Mouse (Mus musculus) thymus, adult 2 months (tissue): ENCODE results near the gene Rpe.

Experiments used
- CTCF ChIP-seq: fragments of 200-500 bp; IDR thresholded peaks from 2 replicates; pipeline ENCODE4 v1.5.1; 2012; ENCODE audit warnings: mild to moderate bottlenecking, control low read depth, low read length, moderate library complexity, borderline replicate concordance; ENCODE audit not compliant: control insufficient read depth, poor library complexity, insufficient read depth; ENCODE audit errors: extremely low read depth
- POLR2A ChIP-seq: fragments of 200-500 bp; IDR thresholded peaks from 2 replicates; pipeline ENCODE4 v1.6.1; 2012; ENCODE audit warnings: mild to moderate bottlenecking, low read length, control low read depth, moderate library complexity; ENCODE audit not compliant: control insufficient read depth, poor library complexity, insufficient read depth; ENCODE audit errors: extremely low read depth

DNA sequence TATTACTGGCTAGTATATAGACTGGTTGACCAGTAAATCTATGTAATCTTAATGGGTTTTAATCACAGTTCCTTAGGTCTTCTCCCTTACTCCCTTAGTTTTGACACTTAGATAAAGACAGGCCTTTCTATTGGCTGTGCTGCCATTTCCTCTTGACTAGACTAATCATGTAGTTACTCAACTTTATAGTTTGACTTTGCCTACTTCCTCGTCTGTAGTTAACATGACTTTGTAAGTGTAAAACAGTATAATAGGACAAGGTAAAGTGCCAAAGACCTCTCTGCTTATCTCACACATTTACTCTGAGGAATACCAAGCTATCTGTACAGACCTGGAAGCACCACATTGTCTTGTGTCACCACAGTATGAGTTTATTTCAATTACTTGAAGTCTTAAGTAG is 29.9 kb downstream of the Rpe start:
- TF ChIP-seq CTCF (no peak), POLR2A (no peak)
